15 mouse cellular contexts compared by ENCODE assay signal in genomic region chr7:53486126-53486525, GRCm38 (mm10).
"Had no signal": no experiment of that assay in that cellular context is flagged by ENCODE, and none has a peak within 500 bp of the region (broad histone marks: within the 10 kb centered on the region; RNA-seq: fewer than 3 reads in every experiment).

No protein-coding gene starts in this region.

- ATAC-seq: liver, postnatal 0 days had no signal

- H3K4me2 ChIP-seq: limb, embryonic 12.5 days; liver, embryonic 13.5 days; lung, embryonic 15.5 days; neural tube, embryonic 12.5 days had no signal

- H3K4me3 ChIP-seq: left cerebral cortex, adult 2 months; limb, embryonic 12.5 days; liver, embryonic 13.5 days; lung, embryonic 15.5 days; myocyte; neural tube, embryonic 12.5 days had no signal

- H3K36me3 ChIP-seq: limb, embryonic 12.5 days; liver, embryonic 13.5 days; lung, embryonic 15.5 days; neural tube, embryonic 12.5 days had no signal

- H3K27me3 ChIP-seq: limb, embryonic 12.5 days; liver, embryonic 13.5 days; lung, embryonic 15.5 days; neural tube, embryonic 12.5 days had no signal

- H3K27ac ChIP-seq: left cerebral cortex, adult 2 months; limb, embryonic 12.5 days; liver, embryonic 13.5 days; lung, embryonic 15.5 days; macrophage; neural tube, embryonic 12.5 days had no signal

- H3K4me1 ChIP-seq: limb, embryonic 12.5 days; liver, embryonic 13.5 days; lung, embryonic 15.5 days; neural tube, embryonic 12.5 days had no signal

- H3K9ac ChIP-seq: limb, embryonic 12.5 days; liver, embryonic 13.5 days; liver, postnatal 0 days; lung, embryonic 15.5 days; neural tube, embryonic 12.5 days had no signal

- H3K9me3 ChIP-seq: limb, embryonic 12.5 days; liver, embryonic 13.5 days; lung, embryonic 15.5 days; neural tube, embryonic 12.5 days had no signal

- DNase-seq: kidney, adult 8-10 months; kidney, postnatal 25 days; liver; liver, embryonic 13.5 days; liver, postnatal 0 days; lung, postnatal 14 days; midbrain, embryonic 14.5 days; right cerebral cortex, postnatal 14 days; thymus, postnatal 36 days had no signal
